Mouse (Mus musculus) left cerebral cortex, adult 11 months (tissue): ENCODE data around the gene Prpf40a.
A peak's percentile ranks its signal among the peaks of the same experiment; 100 is the strongest.

ENCODE experiments used
- DNase-seq: peaks from one replicate; pipeline ENCODE4 v3.0.0; 2022; ENCODE audit warnings: low spot score

The Prpf40a gene

DNA sequence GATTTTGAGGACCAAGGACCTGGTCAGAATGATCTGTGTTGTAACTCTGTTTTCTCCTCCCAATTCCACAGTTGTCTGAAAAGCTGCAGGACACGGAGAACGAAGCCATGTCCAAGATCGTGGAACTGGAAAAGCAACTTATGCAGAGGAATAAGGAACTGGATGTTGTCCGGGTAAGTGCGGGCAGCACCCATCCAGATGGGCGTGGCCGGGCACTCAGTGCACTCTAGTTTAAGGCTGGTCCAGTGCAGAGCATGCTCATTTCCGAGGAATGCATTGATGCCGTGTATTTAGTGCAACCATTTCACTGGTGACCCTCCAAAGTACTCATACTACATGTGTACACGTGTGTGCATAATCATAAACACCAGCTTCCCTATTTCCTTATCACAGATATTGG is 85.7 kb downstream of the Prpf40a start:
- DNase-seq, result no peak

DNA sequence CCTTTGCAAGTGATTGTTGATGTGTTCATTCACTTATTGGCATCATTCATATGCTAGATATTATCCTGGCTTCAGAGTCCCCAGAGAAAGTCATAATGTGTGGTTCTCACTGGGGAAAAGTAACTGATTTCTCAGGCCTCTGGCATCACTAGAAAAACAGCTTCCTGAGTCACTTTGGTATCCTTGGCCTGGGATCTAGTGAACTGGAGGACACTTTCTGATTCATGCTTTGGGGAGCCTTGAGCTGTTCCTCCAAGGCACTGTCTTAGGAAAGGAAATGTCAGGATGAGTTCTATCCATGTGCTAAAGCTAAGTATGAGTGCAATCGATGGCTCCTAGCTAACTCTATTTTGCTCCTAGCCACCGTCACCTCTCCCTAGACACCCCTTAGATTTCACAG is 88.2 kb downstream of the Prpf40a start:
- DNase-seq, result no peak

DNA sequence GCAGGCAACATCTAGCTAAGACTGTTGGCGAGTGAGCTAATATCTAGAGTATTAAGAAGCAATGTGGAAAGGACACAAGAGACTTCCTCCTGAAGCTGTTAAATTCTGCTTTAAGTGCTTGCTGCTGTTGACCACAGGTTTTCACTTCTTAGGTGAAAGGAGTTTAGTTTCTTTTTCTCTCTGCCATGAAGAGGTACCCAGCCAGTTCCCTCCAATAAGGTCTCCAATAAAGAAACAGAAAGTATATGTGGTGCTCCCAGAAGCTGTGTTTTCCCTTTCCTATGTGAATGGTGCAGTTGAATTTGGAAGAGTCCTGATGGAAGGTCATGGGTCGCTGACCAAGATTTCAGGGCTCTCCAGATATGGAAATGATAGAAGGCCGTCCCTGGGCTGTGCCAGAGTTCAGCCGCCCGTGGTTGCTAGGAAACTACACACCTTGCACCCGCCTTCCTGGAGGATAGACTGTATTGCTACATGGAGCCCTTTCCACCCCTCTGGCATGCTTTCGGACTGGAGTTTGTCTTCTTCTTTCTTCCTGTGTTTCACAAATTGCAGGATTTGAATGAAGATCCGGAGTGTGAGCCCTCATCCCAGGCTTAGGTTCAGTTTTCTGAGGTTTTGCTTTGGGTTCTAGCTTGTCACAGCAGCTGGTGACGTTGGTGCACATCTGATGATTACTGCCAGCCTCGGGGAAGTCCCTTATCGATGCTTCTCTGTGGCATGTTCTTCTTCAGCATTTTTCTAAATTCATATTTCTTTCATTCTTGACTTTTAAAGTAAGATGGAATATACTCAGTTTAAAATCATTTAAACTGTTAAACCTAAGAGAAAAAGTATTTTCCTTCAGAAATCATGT is 89.0 kb downstream of the Prpf40a start:
- no peak for DNase-seq

DNA sequence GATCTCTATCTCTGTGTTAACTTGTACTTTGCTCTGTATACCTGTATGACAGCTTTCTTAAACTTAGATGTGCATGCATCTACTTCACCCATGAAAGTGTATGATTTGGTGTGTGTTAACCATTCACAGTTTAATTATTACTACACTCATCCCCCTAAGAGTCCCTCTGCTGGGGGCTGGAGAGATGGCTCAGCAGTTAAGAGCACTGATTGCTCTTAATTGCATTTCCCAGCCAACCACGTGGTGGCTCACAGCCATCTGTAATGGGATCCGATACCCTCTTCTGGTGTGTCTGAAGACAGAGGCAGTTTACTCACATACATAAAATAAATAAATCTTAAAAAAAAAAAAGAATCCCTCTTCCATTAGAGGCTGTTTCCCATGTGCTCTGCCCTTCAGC is 91.0 kb downstream of the Prpf40a start:
- no peak for DNase-seq

DNA sequence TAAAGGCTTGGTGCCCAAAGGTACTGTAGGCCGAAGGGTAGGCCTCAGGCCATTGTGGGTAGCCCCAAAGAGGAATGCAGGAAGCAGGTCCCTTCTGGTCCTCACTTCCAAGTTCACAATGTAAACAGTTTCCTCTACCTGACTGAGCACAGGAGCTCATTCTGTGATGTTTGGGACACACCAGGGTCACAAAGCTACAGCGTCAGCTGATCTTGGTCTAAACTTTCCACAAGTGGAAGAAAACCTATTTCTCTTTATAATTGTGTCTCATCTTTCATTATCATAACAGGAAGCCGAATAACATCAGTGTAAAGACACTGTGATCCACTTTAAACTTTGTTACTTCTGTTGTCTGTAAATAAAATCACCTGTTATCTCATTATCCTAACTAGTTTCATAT is 95.6 kb downstream of the Prpf40a start:
- DNase-seq, result no peak

DNA sequence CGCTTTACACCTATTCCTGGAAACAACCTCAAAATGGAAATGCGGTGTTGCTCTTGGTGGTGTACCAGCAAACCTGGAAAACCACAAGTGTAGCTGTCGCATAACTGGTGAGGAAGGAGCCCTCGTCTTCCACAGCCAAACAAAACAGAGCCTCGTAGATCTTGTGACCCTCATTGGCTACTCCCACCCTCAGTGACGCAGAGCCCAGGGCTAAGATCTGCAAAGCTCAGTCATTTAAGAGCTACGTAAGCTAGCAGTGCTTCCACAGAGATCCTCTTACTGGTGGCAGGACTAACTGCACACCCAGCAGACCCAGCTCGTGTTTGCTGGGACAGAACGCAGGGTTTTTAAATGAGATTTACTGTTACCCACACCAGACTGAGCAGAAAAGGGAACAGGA is 96.1 kb downstream of the Prpf40a start:
- DNase-seq, result no peak

DNA sequence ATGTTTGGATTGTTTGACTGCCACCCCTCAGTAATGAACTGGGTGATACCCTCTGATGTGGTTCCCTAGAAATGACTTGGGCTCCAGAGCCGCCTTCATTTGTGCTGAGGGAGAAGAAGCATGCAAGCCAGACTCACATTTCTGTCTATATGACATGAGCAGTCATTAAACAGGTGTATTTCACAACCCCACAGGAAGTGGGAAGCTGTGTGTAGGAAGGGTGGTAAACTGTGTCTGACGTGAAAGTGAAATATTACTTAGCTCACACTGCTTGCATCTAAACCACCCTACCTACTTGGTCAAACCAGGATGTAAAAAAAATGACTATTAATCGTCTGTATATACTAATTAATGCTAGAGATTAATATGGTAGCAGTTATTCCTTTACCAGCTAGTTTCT is 102.3 kb downstream of the Prpf40a start:
- no peak for DNase-seq

DNA sequence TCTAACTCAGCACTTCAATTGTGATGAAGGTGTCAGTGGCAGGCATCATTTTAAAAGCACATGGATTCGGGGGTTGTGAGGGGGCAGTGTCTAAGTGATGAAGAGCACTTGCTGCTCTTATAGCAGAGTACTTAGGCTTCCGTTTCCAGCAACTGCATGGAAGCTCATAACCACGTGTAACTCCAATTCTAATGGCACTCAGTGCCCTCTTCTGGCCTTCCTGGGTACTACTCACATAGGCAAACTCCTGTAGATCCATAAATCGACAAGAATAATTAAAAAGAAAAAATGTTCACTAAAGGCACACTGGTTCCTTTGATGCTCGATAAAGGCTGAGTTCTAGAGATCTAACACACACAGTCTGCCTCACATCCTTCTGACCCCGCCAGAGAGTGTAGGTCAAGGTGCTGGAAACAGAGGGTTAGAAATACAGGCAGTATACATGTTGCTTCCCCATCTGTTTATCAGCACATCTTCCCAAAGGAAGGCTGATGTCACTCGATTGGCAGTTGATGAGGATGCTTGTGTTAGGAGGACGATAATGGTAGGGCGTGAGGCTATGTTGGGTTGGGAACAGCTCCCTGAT is 105.4 kb downstream of the Prpf40a start:
- DNase-seq, result peak; percentile 24
